Mouse (Mus musculus) right cerebral cortex, adult 2 months (tissue): ENCODE results near the gene Med11.

ENCODE experiments used
- DNase-seq, 2 experiments: peaks; one replicate each; pipeline ENCODE4 v3.0.0; 2021 to 2022; ENCODE audit warnings: low spot score in 2 of 2

Gene Med11

DNA sequence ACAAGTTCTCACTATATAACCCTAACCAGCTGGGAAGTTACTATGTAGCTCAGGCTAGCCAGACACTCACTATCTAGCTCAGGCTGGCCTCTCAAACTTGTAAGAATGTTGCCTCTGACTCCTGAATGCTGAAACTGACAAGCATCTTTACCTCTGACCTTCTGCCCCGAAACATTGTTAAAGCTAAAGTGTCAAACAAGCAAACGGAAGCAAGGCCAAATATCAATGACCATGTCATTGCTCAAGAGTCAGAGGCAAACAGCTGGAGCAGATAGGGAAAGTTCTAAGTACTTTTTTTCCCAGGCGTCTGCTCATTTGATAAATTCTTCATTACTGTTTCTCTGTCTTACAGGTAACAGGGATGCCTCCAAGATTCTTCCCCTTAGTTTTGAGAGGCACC lies 50.3 kb downstream of the Med11 start:
- no peak for DNase-seq
